Mouse (Mus musculus) midbrain, embryonic 15.5 days (tissue): Measurements from ENCODE around the gene Sprr2i. TPM values are rescaled to one million over a fixed set of nuclear protein-coding genes. Genes with fewer than 3 reads are reported as not detected.

Experiments used
- ATAC-seq: fragments of 200-750 bp; cut with Nextera tagmentation; replicated peaks from 2 replicates; pipeline ENCODE4 v1.8.0; 2017; ENCODE audit warnings: moderate TSS enrichment
- H3K27ac ChIP-seq: fragments of 300-500 bp; sonication (generic); 2 replicates; pipeline ENCODE4 v1.5.1; 2015; ENCODE audit warnings: mild to moderate bottlenecking, inconsistent platforms
- H3K27me3 ChIP-seq: fragments of 300-500 bp; sonication (generic); replicated peaks from 2 replicates; pipeline ENCODE4 v1.6.1; 2015; ENCODE audit warnings: inconsistent platforms
- H3K36me3 ChIP-seq: fragments of 300-500 bp; sonication (generic); replicated peaks from 2 replicates; pipeline ENCODE4 v1.6.1; 2015; ENCODE audit warnings: inconsistent platforms
- H3K4me1 ChIP-seq: fragments of 300-500 bp; sonication (generic); 2 replicates; pipeline ENCODE4 v1.6.1; 2015; ENCODE audit warnings: inconsistent platforms
- H3K4me2 ChIP-seq: fragments of 300-500 bp; sonication (generic); 2 replicates; pipeline ENCODE4 v1.6.1; 2015; ENCODE audit warnings: inconsistent platforms, mild to moderate bottlenecking, moderate library complexity
- H3K4me3 ChIP-seq: fragments of 300-500 bp; sonication (generic); 2 replicates; pipeline ENCODE4 v1.5.1; 2015; ENCODE audit warnings: mild to moderate bottlenecking, inconsistent platforms
- H3K9ac ChIP-seq: fragments of 300-500 bp; sonication (generic); 2 replicates; pipeline ENCODE4 v1.6.1; 2015; ENCODE audit warnings: mild to moderate bottlenecking, inconsistent platforms
- H3K9me3 ChIP-seq: fragments of 300-500 bp; sonication (generic); 2 replicates; pipeline ENCODE4 v1.6.1; 2016; ENCODE audit warnings: inconsistent platforms
- WGBS: fragments of 180-500 bp; shearing (Covaris S2); methylation state at CpG from one replicate; pipeline ENCODE4 v1.1.7; 2015; ENCODE audit warnings: mixed read lengths; 5-methylcytosine and 5-hydroxymethylcytosine counted together
- polyA plus RNA-seq: library from polyadenylated mRNA; unstranded; fragments of >200 nt; fragmentation: Nextera tagmentation; extraction: Ambion mirVana; gene quantifications from 2 replicates; pipeline ENCODE4 v1.2.1, GENCODE M21; 2015

The Sprr2i gene
- not detected in 2 replicates for polyA plus RNA-seq

GRCm38 (mm10) chr3:92407691-92408090 is at the start of gene Sprr2i:
Gene Sprr2i, plus strand, starts transcription at chr3:92407991.
- ATAC-seq: no peak
- Histone ChIP-seq H3K4me3 (no peak within 1 kb of the TSS), H3K4me2 (no peak within 1 kb of the TSS), H3K27ac (no peak within 1 kb of the TSS), H3K36me3 (no peaks in the 10 kb centered on the region), H3K9me3 (no peaks in the 10 kb centered on the region), H3K9ac (no peak within 1 kb of the TSS), H3K4me1 (no peaks in the 10 kb centered on the region), H3K27me3 (no peaks in the 10 kb centered on the region)
- 92% methylated on average over 2 of the region's 2 CpGs for WGBS

DNA sequence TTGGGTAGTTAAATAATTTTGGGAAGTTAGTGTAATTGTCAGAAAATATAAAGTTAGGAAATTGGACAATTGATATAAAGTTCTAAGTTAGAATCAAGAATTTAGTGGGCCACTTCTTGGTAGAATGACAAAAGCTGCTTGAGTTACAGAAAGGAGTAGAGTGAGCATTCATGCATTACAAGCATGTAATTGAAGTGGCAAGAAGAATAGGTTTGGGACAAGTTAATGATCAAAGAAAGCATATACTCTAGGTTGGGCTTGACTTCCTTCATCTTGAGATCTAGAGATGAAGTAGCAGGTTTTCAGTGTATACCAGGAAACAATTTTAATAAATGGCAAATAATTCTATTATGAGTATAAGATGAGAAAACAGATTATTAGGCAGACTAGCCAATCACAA is 46.2 kb upstream of the Sprr2i start:
- Histone ChIP-seq H3K4me2 (no peak overlapping the region), H3K36me3 (no peaks in the 10 kb centered on the region), H3K4me3 (no peak overlapping the region), H3K9ac (no peak overlapping the region), H3K9me3 (no peaks in the 10 kb centered on the region), H3K27ac (no peak overlapping the region), H3K27me3 (no peaks in the 10 kb centered on the region), H3K4me1 (no peaks in the 10 kb centered on the region)
- ATAC-seq: no peak

GRCm38 (mm10) chr3:92364887-92365286 is 42.9 kb upstream of the Sprr2i start, which contains the start of gene Sprr2f:
Gene Sprr2f, plus strand, starts transcription at chr3:92365187.
- H3K9me3 ChIP-seq: no peaks in the 10 kb centered on the region
- H3K27me3 ChIP-seq: no peaks in the 10 kb centered on the region
- WGBS: 50% methylated on average over 3 of the region's 3 CpGs
- H3K4me1 ChIP-seq: no peaks in the 10 kb centered on the region
- no peak within 1 kb of the TSS for H3K27ac ChIP-seq
- H3K36me3 ChIP-seq: no peaks in the 10 kb centered on the region
- no peak within 1 kb of the TSS for H3K4me2 ChIP-seq
- no peak for ATAC-seq
- no peak within 1 kb of the TSS for H3K4me3 ChIP-seq
- H3K9ac ChIP-seq: no peak within 1 kb of the TSS

DNA sequence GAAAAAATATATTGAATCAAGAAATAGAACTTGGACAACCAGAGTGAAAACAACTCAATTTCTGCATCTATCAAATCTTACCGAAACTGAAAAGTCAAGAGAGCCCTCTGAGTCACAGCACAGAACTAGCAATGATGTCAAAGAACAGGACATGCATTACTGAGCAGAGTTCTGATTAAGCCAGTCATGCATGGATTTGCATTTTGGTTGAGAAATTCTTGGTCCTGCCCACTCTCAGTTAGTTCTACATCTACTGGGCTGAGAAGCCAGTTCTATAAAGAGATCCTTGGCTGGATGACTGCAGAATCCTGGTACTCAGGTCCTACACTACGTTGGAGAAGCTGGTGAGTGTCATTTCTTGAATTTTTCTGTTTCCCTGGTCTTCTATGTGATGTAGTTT is 34.2 kb upstream of the Sprr2i start:
- H3K27ac ChIP-seq: no peak overlapping the region
- 79% methylated on average over 2 of the region's 2 CpGs for WGBS
- no peak overlapping the region for H3K4me3 ChIP-seq
- H3K9ac ChIP-seq: no peak overlapping the region
- H3K36me3 ChIP-seq: no peaks in the 10 kb centered on the region
- no peak overlapping the region for H3K4me2 ChIP-seq
- no peaks in the 10 kb centered on the region for H3K27me3 ChIP-seq
- no peaks in the 10 kb centered on the region for H3K9me3 ChIP-seq
- no peaks in the 10 kb centered on the region for H3K4me1 ChIP-seq
- ATAC-seq: no peak

DNA sequence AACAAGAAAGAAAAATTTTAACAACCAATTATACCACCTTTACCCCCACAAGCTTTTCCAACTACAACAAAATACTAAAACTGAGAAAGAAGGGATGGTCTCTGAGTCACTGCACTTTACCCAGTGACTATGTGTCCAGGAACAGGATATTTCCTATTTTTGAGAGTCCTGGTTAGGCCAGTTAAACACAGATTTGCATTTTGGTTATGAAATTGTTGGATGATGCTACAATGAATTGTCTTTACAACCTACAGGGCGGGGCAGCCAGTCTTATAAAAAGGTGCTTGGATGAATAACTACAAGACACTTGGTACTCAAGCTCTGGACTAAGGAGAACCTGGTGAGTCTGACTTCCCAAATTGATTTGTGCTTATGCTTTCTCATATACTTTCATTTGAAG is 22.4 kb upstream of the Sprr2i start, which contains the start of gene Sprr2h:
Sprr2h (plus strand) TSS at position 301 of the 400 bp plus-strand sequence.
- ATAC-seq: no peak
- Histone ChIP-seq H3K4me3 (no peak within 1 kb of the TSS), H3K4me1 (no peaks in the 10 kb centered on the region), H3K4me2 (no peak within 1 kb of the TSS), H3K27ac (no peak within 1 kb of the TSS), H3K36me3 (no peaks in the 10 kb centered on the region), H3K27me3 (no peaks in the 10 kb centered on the region), H3K9ac (no peak within 1 kb of the TSS), H3K9me3 (no peaks in the 10 kb centered on the region)
- 74% methylated on average over 1 of the region's 1 CpGs for WGBS

- 67% methylated on average over 1 of the region's 1 CpGs for WGBS
- Histone ChIP-seq H3K4me2 (no peak overlapping the region), H3K4me1 (no peaks in the 10 kb centered on the region), H3K27me3 (no peaks in the 10 kb centered on the region), H3K36me3 (no peaks in the 10 kb centered on the region), H3K4me3 (no peak overlapping the region), H3K27ac (no peak overlapping the region), H3K9ac (no peak overlapping the region), H3K9me3 (no peaks in the 10 kb centered on the region)
- no peak for ATAC-seq
Observed at GRCm38 (mm10) chr3:92394301-92394700, 13.5 kb upstream of the Sprr2i start.

DNA sequence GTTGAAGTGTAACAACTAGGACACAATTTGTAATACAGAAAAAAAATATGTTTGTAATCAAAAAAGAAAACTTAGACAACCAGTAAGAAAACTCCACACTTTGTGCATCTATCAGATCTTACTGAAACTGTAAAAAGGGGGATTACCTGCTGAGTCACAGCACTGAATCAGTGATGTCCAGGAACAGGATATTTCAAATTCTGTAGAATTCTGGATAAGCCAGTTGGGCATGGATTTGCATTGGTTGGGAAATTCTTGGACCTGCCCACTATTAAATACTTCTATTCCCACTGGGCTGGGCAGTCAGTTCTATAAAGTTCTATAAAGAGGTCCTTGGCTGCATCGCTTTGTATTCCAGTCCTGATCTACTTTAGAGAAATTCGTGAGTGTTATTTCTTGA is 10.0 kb downstream of the Sprr2i start, which contains the start of gene Sprr2j-ps:
Sprr2j-ps (plus strand) TSS at position 301 of the 400 bp plus-strand sequence.
- WGBS: 92% methylated on average over 2 of the region's 2 CpGs
- Histone ChIP-seq H3K4me3 (no peak within 1 kb of the TSS), H3K4me1 (no peaks in the 10 kb centered on the region), H3K36me3 (no peaks in the 10 kb centered on the region), H3K9ac (no peak within 1 kb of the TSS), H3K4me2 (no peak within 1 kb of the TSS), H3K9me3 (no peaks in the 10 kb centered on the region), H3K27ac (no peak within 1 kb of the TSS), H3K27me3 (no peaks in the 10 kb centered on the region)
- no peak for ATAC-seq

DNA sequence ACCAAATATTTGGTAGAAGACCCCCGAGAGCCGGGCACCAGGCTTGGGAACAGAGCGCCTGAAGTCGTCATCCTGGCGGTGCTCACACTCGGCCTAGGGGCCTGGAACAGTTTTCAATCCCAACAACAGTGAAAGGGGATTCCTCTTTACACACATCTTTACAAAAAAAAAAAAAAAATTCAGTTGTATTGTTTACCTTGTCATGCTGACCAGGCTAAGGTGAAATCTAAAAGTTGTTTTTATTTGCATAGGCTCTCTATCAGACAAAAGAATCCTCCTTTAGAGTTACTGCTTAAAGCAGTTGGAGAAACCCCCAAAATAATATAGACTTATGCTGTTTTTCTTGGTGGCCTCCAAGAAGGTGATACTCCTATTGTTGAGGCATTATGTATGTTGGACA is 21.5 kb downstream of the Sprr2i start, which contains the start of gene Gm9774:
Gm9774 (minus strand) TSS at position 101 of the 400 bp plus-strand sequence.
- no peaks in the 10 kb centered on the region for H3K27me3 ChIP-seq
- H3K9ac ChIP-seq: no peak within 1 kb of the TSS
- H3K9me3 ChIP-seq: no peaks in the 10 kb centered on the region
- no peak within 1 kb of the TSS for H3K4me2 ChIP-seq
- no peaks in the 10 kb centered on the region for H3K4me1 ChIP-seq
- WGBS: 93% methylated on average over 6 of the region's 6 CpGs
- H3K27ac ChIP-seq: no peak within 1 kb of the TSS
- no peaks in the 10 kb centered on the region for H3K36me3 ChIP-seq
- no peak within 1 kb of the TSS for H3K4me3 ChIP-seq
- no peak for ATAC-seq

GRCm38 (mm10) chr3:92432282-92432681 is 24.5 kb downstream of the Sprr2i start, which contains the start of gene Sprr2k:
Gene Sprr2k, plus strand, starts transcription at chr3:92432582.
- Histone ChIP-seq H3K9ac (no peak within 1 kb of the TSS), H3K4me3 (no peak within 1 kb of the TSS), H3K27me3 (no peaks in the 10 kb centered on the region), H3K36me3 (no peaks in the 10 kb centered on the region), H3K9me3 (no peaks in the 10 kb centered on the region), H3K27ac (no peak within 1 kb of the TSS), H3K4me1 (no peaks in the 10 kb centered on the region), H3K4me2 (no peak within 1 kb of the TSS)
- ATAC-seq: no peak
- 95% methylated on average over 2 of the region's 2 CpGs for WGBS

DNA sequence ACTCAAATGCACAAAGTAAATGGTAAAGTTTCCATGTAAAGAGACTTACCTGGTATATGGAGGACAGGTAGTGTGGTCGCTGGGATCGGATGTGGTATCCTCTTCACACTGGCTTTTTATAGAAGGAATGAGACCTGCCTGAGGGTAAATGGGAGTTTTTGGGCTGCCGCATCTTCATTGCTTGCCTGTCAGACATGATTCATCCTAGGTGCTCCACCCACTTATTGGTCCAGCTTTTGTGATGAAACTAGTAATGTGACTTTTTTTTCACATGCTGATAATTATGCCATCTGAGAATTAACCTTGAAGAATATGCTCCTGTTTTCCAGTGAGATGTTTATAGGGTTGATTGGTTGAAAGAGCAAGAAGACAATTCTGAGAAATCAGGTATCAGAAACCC is 30.9 kb downstream of the Sprr2i start, which contains the start of gene Sprr1b:
Sprr1b (minus strand) TSS at position 101 of the 400 bp plus-strand sequence.
- H3K4me1 ChIP-seq: no peaks in the 10 kb centered on the region
- no peaks in the 10 kb centered on the region for H3K36me3 ChIP-seq
- no peaks in the 10 kb centered on the region for H3K9me3 ChIP-seq
- ATAC-seq: no peak
- no peak within 1 kb of the TSS for H3K4me2 ChIP-seq
- no peak within 1 kb of the TSS for H3K4me3 ChIP-seq
- no peak within 1 kb of the TSS for H3K27ac ChIP-seq
- WGBS: 92% methylated on average over 3 of the region's 3 CpGs
- no peaks in the 10 kb centered on the region for H3K27me3 ChIP-seq
- H3K9ac ChIP-seq: no peak within 1 kb of the TSS

DNA sequence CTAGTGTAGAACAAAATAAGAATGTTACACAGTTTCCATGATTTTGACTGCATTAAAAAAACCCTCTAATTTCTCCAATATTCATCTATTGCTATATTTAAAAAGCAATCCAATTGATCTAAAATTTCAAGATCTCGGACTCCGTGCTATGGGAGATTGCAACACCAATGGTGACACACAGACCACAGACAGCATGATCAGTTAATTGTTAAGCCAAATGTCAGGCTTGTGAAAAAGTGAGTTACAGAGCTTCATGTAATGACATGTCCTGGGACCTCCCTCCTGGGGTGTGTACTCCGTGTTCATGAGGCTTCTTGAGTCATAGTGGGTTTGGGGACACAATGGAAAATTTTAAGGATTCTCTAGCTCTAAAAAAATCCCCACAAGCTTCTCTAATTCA is 32.4 kb downstream of the Sprr2i start:
- H3K4me1 ChIP-seq: no peaks in the 10 kb centered on the region

DNA sequence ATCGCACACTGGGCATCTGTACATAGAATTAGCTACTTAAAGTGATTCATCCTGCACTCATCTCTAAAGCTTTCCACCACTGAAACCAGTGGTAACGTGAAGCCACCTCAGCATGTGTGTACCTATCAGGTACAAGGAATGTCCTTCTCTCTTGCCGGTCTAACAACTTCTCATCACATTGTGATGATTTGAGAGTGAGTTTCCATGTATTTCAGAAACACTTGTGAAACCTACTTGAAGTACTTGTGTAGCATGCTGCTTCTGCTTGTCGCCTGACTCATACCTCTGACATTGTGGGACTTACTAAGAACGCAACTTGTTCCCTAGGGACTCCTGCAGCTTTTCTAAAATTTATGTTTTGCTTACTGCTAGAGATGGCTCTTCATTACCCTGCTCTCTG is 47.4 kb downstream of the Sprr2i start:
- no peak overlapping the region for H3K27ac ChIP-seq
- H3K4me3 ChIP-seq: no peak overlapping the region
- H3K4me1 ChIP-seq: no peaks in the 10 kb centered on the region
- no peaks in the 10 kb centered on the region for H3K36me3 ChIP-seq
- no peaks in the 10 kb centered on the region for H3K9me3 ChIP-seq
- H3K27me3 ChIP-seq: no peaks in the 10 kb centered on the region
- ATAC-seq: no peak
- WGBS: 91% methylated on average over 5 of the region's 5 CpGs
- H3K4me2 ChIP-seq: no peak overlapping the region
- no peak overlapping the region for H3K9ac ChIP-seq

More for the DNA sequence above, 32.4 kb downstream of the Sprr2i start:
- ATAC-seq: no peak
- no peaks in the 10 kb centered on the region for H3K36me3 ChIP-seq
- H3K9me3 ChIP-seq: no peaks in the 10 kb centered on the region
- H3K4me3 ChIP-seq: no peak overlapping the region
- no peaks in the 10 kb centered on the region for H3K27me3 ChIP-seq
- no peak overlapping the region for H3K4me2 ChIP-seq
- H3K27ac ChIP-seq: no peak overlapping the region
- no peak overlapping the region for H3K9ac ChIP-seq
- WGBS: 86% methylated on average over 3 of the region's 3 CpGs

DNA sequence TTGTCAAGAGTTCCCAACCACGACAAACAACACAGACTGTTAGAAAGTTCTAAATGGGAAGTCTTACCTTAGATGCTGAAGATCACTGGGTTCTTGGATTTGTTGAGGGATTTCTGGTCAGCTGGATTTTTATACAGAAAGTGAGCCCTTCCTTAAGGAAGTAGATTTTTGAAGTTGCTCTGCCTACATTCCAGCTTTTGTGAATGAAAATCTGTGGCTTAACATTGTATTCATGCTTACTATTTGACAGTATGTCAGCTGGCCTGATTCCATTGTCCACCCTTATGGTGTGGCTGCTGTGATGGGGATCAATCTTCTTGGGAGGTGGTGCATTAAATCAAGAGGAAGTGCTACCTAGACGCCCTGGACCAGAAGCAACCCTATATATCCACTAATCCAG is 50.8 kb downstream of the Sprr2i start, which contains the start of gene Sprr3:
Sprr3 (minus strand) TSS at position 101 of the 400 bp plus-strand sequence.
- H3K27ac ChIP-seq: no peak within 1 kb of the TSS
- H3K9me3 ChIP-seq: no peaks in the 10 kb centered on the region
- H3K4me3 ChIP-seq: no peak within 1 kb of the TSS
- ATAC-seq: no peak
- H3K4me1 ChIP-seq: no peaks in the 10 kb centered on the region
- H3K36me3 ChIP-seq: no peaks in the 10 kb centered on the region
- no peak within 1 kb of the TSS for H3K4me2 ChIP-seq
- H3K27me3 ChIP-seq: no peaks in the 10 kb centered on the region
- no peak within 1 kb of the TSS for H3K9ac ChIP-seq
- 72% methylated on average over 2 of the region's 2 CpGs for WGBS
